Mouse (Mus musculus): Measurements from ENCODE around the gene Crybg2. TPM values are rescaled to one million over a fixed set of nuclear protein-coding genes. Genes with fewer than 3 reads are reported as not detected.
A peak's percentile ranks its signal among the peaks of the same experiment; 100 is the strongest.

The Crybg2 gene
- total RNA-seq, 1 experiment from 2014 or later = 0.79 TPM

DNA sequence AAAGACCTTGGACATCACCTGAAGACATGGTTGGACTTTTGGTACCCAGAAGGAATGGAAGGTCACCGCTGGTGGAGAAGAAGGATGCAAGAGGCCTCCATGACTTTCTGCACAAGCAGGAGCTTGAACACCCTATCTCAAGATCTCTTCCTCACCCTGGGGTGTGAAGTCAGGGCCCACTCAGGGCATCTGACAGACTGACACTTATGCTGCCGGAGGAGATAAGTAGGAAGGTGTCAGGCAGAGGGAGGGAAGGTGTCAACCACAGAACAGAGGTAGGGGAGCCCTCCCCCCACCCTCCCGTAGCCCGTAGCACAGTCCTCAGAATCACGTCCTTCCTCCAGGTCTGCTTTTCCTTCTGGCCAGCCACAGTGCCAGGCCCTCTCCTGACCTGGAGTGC, 13.0 kb upstream of the Crybg2 start:
- ATAC-seq (replicated peaks in 1 of 2; ENCODE audit: insufficient read depth in 1 of 2, low FRiP score in 2 of 2, low TSS enrichment in 1 of 2, low read depth in 1 of 2, poor library complexity in 2 of 2, severe bottlenecking in 2 of 2) = no peak

DNA sequence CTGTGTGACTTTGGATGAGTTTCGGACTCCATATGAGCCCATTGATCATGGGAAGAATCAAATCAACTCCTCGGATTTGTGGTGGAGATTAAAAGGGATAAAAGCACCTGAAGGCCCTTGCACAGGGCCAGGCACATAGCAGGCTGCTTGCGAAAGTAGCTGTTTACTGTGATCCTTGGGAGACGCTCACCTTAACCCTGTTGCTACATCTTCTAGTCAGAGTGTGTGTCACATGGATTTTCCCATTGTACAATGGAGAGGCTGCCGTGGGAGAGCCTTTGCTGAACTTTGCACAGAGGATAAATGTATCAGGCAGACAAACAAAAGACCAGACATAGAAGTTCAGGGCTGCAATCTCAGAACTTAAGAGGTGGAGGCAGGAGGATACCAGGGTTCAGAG, 8.7 kb upstream of the Crybg2 start:
- no peak for ATAC-seq (replicated peaks in 1 of 2; ENCODE audit: insufficient read depth in 1 of 2, low FRiP score in 2 of 2, low TSS enrichment in 1 of 2, low read depth in 1 of 2, poor library complexity in 2 of 2, severe bottlenecking in 2 of 2)

DNA sequence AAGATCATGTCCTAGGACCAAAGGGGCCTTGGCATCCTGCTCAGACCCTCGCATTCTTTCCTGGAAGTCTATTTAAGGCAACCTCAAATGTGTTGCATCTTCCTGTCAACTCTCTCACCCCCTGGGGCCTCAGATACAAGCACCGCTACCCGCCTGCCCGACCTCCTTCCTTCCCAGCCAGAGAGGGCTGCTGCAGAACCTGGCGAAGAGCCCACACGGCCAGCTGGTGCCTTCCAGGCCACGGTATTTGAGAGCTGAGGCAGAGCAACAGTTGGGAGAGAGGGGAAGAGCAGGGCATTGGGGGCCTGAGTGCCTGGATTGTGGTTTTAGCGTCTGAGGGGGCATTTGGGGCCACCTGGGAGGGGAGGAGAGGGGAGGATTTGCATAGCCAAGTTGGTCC, 8.1 kb upstream of the Crybg2 start:
- ATAC-seq (replicated peaks in 1 of 2; ENCODE audit: insufficient read depth in 1 of 2, low FRiP score in 2 of 2, low TSS enrichment in 1 of 2, low read depth in 1 of 2, poor library complexity in 2 of 2, severe bottlenecking in 2 of 2) = peak; percentile 83 to 89

DNA sequence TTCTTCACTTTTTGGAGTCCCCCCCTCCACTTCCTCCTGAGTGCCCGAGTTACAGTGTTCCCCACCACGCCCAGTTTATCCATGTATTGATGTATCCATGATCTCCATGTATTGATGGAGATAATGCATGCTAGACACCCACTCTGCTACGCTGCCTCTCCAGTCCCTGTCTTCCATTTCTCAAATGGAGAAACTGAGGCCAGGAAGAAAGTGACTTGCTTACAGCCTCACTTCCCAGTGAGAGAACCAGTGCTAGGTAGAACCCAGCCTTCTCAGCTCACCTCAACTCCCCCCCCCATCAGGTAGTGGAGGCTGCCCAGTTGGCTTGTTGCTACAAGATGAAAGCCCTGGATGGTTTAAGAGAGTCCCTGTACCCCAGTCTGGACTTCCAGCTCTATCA, 7.1 kb upstream of the Crybg2 start, which contains the start of gene Zfp683:
Zfp683 (plus strand) TSS at position 301 of the 400 bp plus-strand sequence.
- no peak for ATAC-seq (replicated peaks in 1 of 2; ENCODE audit: insufficient read depth in 1 of 2, low FRiP score in 2 of 2, low TSS enrichment in 1 of 2, low read depth in 1 of 2, poor library complexity in 2 of 2, severe bottlenecking in 2 of 2)

DNA sequence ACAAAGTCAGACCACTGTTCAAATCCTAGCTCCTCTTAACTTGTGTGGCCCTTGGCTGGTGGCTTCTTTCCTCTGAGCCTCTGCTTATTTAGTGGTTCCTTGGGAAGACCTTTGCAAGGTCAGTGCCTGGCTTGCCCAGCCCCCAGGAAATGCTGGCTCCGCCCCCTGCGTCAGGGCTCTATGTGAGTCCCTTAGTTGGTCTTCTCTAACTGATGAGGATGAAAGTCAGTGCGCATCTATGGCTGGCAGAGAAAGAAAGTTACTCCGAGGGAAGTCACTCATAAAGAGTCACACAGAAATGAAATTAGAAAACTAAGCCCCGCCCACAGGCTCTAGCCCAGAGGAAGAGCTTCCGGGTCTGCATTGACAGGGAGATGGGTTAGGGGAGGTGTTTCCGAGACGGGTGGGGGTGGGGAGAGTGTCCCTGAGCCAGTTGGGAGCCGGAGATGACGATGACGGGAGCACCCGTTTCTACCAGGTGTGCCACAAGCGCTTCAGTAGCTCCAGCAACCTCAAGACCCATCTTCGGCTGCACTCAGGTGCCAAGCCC, 2.4 kb upstream of the Crybg2 start:
- no peak for ATAC-seq (replicated peaks in 1 of 2; ENCODE audit: insufficient read depth in 1 of 2, low FRiP score in 2 of 2, low TSS enrichment in 1 of 2, low read depth in 1 of 2, poor library complexity in 2 of 2, severe bottlenecking in 2 of 2)

DNA sequence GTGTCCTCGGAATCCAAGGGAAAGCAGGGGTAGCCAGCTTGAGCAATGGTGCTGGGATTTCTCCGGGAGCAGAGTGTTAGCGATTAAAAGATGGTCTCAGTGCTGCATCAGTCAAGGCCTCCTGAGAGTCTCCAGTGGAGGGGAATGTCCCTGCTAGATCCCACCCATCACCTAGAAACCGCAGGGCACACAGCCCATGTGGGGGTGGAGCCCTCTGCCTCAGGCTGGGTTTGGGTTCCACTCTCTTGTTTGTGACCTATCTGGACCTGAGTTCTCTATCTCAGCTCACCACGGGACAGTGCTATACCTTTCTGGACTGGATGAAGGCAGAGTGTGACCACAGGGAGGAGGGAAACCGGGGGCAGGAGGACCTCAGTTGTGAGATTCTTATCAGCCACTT, 1.7 kb upstream of the Crybg2 start:
- ATAC-seq (replicated peaks in 1 of 2; ENCODE audit: insufficient read depth in 1 of 2, low FRiP score in 2 of 2, low TSS enrichment in 1 of 2, low read depth in 1 of 2, poor library complexity in 2 of 2, severe bottlenecking in 2 of 2) = no peak

DNA sequence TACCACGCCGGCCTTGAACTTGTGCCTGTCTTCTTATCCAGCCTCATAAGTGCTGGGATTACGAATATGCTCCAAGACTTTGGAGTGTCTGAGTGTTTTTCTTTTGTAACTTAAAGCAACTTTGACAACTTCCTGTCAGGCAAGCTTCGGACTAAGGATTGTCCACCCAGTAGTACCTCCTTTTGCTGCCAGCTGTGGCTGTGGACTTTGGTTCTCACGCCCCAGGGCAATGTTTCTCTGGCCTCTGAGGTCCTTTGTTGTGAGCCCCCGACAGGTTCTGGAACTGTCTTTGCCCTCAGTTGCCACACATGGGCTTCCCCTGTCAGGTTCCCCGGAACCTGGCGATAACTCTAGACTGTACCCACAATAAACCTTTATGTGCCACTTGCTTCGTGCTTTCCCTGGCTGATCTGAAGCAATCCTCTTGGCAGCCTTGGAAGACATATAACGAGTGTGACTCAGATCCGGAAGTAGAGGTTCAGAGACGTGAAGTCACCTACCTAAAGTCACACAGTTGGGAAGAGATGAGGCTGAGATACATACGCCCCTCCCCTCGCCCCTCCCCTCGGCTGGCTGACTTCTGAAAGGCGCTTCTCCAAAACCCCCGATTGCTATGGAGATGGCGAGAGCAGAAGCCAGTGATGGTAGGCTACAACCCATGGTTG, 683 bp downstream of the Crybg2 start:
- ATAC-seq (replicated peaks in 1 of 2; ENCODE audit: insufficient read depth in 1 of 2, low FRiP score in 2 of 2, low TSS enrichment in 1 of 2, low read depth in 1 of 2, poor library complexity in 2 of 2, severe bottlenecking in 2 of 2) = no peak

DNA sequence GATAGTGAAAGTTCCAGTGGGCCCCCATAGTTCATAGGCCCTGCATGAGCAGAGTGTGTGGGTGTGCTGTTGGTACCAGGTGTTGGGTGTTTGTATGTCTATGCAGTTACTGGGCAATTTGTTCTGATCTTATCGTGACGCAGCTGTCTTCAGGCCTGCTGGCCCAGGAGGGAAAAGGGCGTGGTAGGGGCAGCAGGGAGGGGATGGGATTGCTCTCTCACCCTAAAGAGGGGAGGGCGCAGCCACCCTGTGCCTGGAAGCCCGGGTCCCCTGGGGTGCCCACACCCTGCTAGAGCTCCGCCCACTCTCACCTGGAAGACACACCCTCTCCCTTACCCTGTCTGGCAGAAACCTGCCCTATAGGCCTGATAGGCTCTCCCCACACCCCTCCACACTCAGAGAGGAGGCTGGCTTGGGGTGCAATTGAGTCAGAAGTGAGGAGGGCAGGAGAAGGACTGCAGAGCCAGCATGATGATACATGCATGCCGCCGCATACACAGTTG, 1.4 kb downstream of the Crybg2 start:
- ATAC-seq (replicated peaks in 1 of 2; ENCODE audit: insufficient read depth in 1 of 2, low FRiP score in 2 of 2, low TSS enrichment in 1 of 2, low read depth in 1 of 2, poor library complexity in 2 of 2, severe bottlenecking in 2 of 2) = no peak

DNA sequence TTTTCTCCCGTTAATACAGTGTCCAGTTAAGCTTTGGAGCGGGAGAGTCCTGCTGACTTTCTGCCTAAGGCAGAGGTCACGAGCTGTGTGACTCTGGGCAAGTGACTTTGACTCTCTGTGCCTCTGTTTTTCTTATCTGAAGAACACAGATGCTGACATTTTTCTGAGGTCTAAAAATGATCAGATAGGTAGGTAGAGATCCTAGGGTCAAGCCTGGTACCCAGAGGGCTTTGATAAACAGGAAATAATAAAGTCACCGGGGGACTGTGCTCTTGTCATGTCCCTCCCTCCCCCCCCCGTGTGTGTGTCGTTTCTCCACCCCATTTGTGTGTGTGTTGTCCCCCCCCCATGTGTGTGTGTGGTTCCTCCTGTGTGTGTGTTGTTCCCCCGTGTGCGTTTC, 1.9 kb downstream of the Crybg2 start:
- ATAC-seq (replicated peaks in 1 of 2; ENCODE audit: insufficient read depth in 1 of 2, low FRiP score in 2 of 2, low TSS enrichment in 1 of 2, low read depth in 1 of 2, poor library complexity in 2 of 2, severe bottlenecking in 2 of 2) = no peak

DNA sequence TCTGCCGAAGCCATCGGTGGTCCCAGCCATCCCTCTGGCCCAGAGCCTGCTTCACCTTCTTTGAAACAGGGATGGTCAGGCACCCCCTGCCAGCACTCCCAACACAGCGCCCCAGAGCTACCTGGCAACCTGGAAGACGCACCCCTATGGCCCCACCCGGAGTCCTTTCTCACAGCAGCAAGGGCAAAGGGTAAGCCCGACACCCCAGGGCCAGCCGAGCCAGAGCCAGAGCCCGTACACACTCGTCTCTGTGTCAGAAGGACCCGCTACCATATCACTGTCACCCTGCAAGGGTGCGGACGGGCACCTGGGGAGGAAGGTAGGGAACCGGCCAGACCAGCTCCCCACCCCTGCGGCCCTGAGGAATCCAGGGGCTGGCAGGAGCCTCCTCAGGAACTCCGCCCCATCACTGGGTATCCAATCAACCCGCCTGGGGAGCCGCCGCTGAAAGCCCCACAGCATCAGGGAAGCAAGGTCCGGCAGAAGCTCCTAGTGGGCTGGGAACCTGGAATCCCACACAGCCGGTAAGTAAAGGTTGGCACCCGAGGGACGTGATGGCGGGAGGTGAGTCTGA, 4.9 kb downstream of the Crybg2 start:
- ATAC-seq (replicated peaks in 1 of 2; ENCODE audit: insufficient read depth in 1 of 2, low FRiP score in 2 of 2, low TSS enrichment in 1 of 2, low read depth in 1 of 2, poor library complexity in 2 of 2, severe bottlenecking in 2 of 2) = no peak

DNA sequence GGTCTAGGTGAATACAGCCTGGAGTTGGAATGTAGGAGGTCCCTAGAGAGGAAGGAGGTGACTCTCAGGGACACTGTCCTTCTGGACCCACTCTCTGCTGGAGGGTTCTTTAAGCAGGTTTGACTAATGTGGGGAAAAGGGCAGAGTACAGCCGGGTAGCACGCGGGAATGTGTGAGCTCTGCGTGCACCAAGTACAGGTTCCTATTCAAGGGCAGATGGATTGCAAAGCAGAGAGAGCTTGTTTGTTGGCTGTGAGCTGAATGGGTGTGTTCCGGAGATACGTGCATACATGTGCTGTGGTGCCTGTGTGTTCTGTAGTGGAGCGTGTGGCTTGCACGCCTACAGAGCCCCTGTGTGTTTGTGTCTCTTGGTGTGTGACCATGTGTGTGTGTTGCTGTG, 6.8 kb downstream of the Crybg2 start:
- no peak for ATAC-seq (replicated peaks in 1 of 2; ENCODE audit: insufficient read depth in 1 of 2, low FRiP score in 2 of 2, low TSS enrichment in 1 of 2, low read depth in 1 of 2, poor library complexity in 2 of 2, severe bottlenecking in 2 of 2)

DNA sequence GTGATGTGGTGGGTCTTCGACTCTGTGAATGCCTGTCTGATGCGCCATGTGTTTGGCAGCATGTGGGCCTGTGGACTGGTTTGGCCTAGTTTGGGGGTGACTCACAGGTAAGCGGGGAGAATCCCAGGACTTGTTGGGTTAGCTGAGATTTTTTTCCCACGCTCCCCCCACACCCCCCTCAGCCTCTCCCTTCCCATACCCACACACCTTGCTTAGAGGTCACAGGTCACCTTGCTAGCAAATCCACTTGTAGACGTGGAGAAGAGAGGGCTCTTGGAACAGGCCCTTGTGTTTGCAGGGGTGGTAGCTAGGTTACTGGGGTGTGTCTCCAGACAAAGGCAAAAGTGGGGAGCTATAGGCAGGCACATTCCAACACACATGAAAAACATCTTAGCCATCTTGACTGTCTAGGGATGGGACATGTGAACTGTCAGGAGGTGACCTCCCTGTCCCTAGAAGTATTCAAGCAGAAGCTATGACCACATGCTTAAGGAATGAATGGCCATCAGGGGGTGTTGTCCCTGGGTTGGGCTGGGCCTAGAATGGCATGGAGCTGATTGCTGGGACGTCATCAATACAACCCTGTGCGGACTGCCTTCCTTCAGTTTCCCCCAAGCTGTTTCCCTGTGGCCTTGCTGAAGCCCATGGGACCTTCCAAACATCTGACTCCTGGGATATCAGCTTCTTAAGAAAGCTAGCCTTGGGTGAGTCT, 7.4 kb downstream of the Crybg2 start:
- ATAC-seq (replicated peaks in 1 of 2; ENCODE audit: insufficient read depth in 1 of 2, low FRiP score in 2 of 2, low TSS enrichment in 1 of 2, low read depth in 1 of 2, poor library complexity in 2 of 2, severe bottlenecking in 2 of 2) = no peak

DNA sequence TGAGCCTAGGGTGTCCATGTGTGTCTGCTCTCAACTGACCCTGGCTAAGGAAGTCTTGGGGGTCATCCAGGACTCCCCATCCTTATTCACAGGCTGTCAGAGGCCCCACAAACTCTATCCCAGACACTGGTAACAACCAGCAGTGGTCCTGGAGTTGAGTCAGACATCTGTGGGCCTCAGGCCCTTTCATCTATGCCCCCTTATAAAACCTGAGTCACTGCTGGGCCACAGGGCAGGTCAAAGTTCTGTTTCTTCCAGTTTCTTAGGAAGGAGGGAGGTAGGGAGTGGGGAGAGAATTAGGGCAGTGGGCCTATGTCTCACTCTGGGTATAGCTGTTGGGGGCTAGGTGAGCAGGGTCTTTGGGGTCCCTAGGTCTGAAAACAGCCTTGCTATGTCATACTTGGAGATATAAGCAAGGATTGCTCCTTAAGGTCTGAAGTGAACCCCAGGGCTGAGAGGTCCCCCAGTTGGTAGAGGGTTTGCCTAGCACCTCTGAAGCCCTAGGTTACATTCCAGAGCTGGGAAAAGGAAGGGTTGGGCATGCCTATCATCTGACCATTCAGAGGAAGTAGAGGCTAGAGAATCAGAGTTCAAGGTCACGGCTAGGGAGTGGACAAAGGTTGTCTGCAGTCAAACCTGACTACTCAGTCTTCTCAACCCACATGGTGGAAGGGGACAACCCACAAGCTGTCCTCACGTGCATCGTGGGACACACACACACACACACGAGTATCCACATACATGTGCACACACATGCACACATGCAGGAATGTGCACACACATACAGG, 8.4 kb downstream of the Crybg2 start:
- no peak for ATAC-seq (replicated peaks in 1 of 2; ENCODE audit: insufficient read depth in 1 of 2, low FRiP score in 2 of 2, low TSS enrichment in 1 of 2, low read depth in 1 of 2, poor library complexity in 2 of 2, severe bottlenecking in 2 of 2)

DNA sequence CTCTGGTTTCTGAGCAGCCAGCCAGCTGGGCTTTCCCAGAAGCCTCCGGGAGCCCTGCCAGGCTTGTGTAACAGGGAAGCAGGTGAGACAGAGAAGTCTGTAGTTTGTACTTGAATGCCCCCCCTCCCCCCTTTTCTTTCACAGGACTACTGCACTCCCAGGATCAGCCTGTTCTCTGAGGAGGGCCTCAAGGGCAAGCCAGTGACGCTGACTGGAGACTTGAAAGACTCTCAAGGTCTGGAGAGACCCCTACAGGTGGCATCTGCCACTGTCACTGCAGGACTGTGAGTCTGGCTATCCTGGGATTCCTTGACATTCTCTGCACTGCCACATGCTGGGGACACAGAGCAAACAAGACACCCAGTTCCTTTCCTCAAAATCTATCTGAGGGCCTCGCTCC, 18.1 kb downstream of the Crybg2 start:
- ATAC-seq (replicated peaks in 1 of 2; ENCODE audit: insufficient read depth in 1 of 2, low FRiP score in 2 of 2, low TSS enrichment in 1 of 2, low read depth in 1 of 2, poor library complexity in 2 of 2, severe bottlenecking in 2 of 2) = peak; percentile 47 to 49; a peak in 3 of 4 replicates

DNA sequence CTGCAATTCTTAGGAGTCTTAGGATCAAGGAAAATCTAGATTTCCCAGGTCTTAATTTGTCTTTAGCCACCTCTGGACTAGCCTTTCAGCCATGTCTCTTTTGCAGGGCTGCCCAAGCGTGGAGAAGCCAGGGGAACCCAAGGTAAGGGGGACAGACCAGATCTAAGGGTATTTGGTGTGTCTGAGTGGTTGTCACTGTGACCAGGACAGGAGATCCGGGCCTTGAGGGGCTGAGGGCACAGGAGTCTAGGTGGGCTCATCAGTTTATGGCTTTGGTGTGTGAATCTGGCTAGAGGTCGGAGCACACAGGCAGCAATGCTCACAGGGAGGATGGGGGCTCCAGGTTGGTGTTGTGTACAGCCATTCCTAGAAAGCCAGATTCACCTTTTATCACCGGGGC, 20.1 kb downstream of the Crybg2 start:
- no peak for ATAC-seq (replicated peaks in 1 of 2; ENCODE audit: insufficient read depth in 1 of 2, low FRiP score in 2 of 2, low TSS enrichment in 1 of 2, low read depth in 1 of 2, poor library complexity in 2 of 2, severe bottlenecking in 2 of 2)

DNA sequence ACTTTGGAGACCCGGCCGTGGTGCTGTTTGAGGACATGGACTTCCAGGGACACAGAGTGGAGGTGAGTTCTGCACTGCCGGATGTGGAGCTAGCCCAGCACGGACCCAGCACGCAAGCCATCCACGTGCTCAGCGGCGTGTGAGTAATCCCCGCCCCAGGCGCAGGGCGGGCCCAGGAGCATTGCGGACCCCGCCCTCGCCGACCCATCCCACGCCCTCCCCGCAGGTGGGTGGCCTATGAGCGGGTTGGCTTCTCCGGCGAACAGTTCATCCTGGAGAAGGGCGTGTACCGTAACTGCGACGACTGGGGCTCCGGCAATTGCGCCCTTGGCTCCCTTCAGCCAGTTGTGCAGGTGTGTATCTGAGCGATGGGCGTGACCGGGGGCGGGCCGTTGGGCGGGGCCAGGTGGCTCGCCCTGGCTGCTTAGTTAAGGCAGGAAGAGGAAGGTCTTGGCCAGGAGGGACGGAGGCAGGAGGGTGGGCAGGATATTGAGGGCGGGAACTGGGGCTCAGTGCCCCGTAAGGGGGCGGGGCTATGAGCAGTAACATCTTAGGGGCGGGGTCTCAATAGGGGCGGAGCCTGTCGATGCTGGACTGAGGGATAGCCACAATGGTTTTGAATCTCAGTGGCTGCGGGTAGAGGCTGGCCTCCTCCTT, 21.2 kb downstream of the Crybg2 start:
- peak; percentile 92 to 93 for ATAC-seq (replicated peaks in 1 of 2; ENCODE audit: insufficient read depth in 1 of 2, low FRiP score in 2 of 2, low TSS enrichment in 1 of 2, low read depth in 1 of 2, poor library complexity in 2 of 2, severe bottlenecking in 2 of 2)

DNA sequence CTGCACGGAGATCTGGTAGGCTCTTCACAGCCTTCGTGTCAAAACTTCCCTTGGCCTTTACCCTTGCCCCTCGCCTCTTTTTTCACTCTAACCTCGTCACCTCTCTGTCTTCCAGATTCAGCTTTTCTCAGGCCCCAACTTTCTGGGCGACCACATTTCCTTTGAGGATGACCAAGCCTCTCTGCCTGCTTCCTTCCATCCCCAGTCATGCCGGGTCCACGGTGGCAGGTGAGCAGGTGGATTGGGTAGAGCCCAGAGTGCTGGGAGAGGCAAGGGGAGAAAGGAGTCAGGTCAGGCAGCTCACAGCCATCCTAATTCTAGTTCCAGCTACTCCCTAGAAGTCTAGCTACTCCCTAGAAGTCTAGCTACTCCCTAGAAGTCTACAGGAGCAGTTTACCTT, 21.8 kb downstream of the Crybg2 start:
- no peak for ATAC-seq (replicated peaks in 1 of 2; ENCODE audit: insufficient read depth in 1 of 2, low FRiP score in 2 of 2, low TSS enrichment in 1 of 2, low read depth in 1 of 2, poor library complexity in 2 of 2, severe bottlenecking in 2 of 2)
